Mouse (Mus musculus) kidney, postnatal 0 days (tissue): ENCODE data around the gene Rasd1. TPM values are rescaled to one million over a fixed set of nuclear protein-coding genes. Genes with fewer than 3 reads are reported as not detected.

Experiments
- ATAC-seq: fragments of 200-750 bp; cut with Nextera tagmentation; replicated peaks from 2 replicates; pipeline ENCODE4 v1.8.0; 2017; ENCODE audit warnings: low read depth, moderate number of reproducible peaks, moderate TSS enrichment, moderate library complexity; ENCODE audit not compliant: low FRiP score
- DNase-seq: peaks from one replicate; pipeline ENCODE4 v3.0.0-alpha.2; 2016; ENCODE audit warnings: low spot score
- H3K27ac ChIP-seq: fragments of 300-500 bp; sonication (generic); 2 replicates; pipeline ENCODE4 v1.5.1; 2014; ENCODE audit warnings: mild to moderate bottlenecking
- H3K27me3 ChIP-seq: fragments of 300-500 bp; sonication (generic); 2 replicates; pipeline ENCODE4 v1.6.1; 2014; ENCODE audit warnings: low read length, mixed read lengths; ENCODE audit not compliant: insufficient read depth
- H3K36me3 ChIP-seq: fragments of 300-500 bp; sonication (generic); 2 replicates; pipeline ENCODE4 v1.6.1; 2014; ENCODE audit warnings: low read length, mixed read lengths; ENCODE audit not compliant: insufficient read depth
- H3K4me1 ChIP-seq: fragments of 300-500 bp; sonication (generic); replicated peaks from 2 replicates; pipeline ENCODE4 v1.6.1; 2014; ENCODE audit warnings: antibody characterized with exemption, low read length, mixed read lengths; ENCODE audit not compliant: insufficient read depth
- H3K4me2 ChIP-seq: fragments of 300-500 bp; sonication (generic); 2 replicates; pipeline ENCODE4 v1.6.1; 2014; ENCODE audit warnings: mild to moderate bottlenecking, low read length, moderate library complexity, mixed read lengths
- H3K4me3 ChIP-seq: fragments of 300-500 bp; sonication (generic); replicated peaks from 2 replicates; pipeline ENCODE4 v1.5.1; 2014; ENCODE audit warnings: low read depth, low read length
- H3K9ac ChIP-seq: fragments of 300-500 bp; sonication (generic); 2 replicates; pipeline ENCODE4 v1.6.1; 2014; ENCODE audit warnings: low read depth, low read length
- H3K9me3 ChIP-seq: fragments of 300-500 bp; sonication (generic); replicated peaks from 2 replicates; pipeline ENCODE4 v1.6.1; 2016; ENCODE audit warnings: low read length, inconsistent platforms, mixed read lengths
- CTCF ChIP-seq: IDR thresholded peaks from 2 replicates; pipeline ENCODE4 v1.5.1; 2016; ENCODE audit warnings: antibody characterized with exemption, low read depth, mild to moderate bottlenecking, moderate library complexity
- WGBS: fragments of 180-500 bp; shearing (Covaris S2); extraction: QIAGEN DNeasy Blood & Tissue Kit; methylation state at CpG from one replicate; pipeline ENCODE4 v1.1.7; 2014; 5-methylcytosine and 5-hydroxymethylcytosine counted together
- polyA plus RNA-seq: library from polyadenylated mRNA; unstranded; fragments of >200 nt; fragmentation: Nextera tagmentation; extraction: Ambion mirVana; gene quantifications from 2 replicates; pipeline ENCODE4 v1.2.1, GENCODE M21; 2015

Gene Rasd1
- polyA plus RNA-seq, 1 experiment from 2014 or later, result 7.9 TPM

DNA sequence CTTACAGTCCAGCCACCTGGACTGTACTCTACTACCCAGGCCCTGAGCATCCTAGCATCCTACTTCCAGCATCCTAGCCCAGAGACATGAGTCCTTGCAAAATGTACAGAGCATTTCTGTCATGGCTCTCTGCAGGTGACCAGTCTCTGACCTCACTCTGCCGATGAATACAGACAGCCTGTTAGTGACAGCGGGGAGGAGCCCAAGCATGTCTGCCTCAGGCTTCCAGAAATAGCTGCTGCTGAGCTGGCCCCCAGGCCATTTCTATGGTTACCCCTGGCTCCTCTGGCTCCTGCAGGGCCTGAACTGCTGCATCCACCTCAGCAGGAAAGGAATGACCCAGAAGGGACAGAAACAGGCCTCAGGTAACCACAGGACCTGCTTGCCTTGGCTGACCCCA is 6.9 kb upstream of the Rasd1 start:
- 25% methylated on average over 2 of the region's 2 CpGs for WGBS
- Histone ChIP-seq H3K4me2 (no peak overlapping the region), H3K27me3 (no peaks in the 10 kb centered on the region), H3K27ac (no peak overlapping the region), H3K9me3 (no peaks in the 10 kb centered on the region), H3K9ac (no peak overlapping the region), H3K4me1 (peaks cover 16% of the 10 kb centered on the region; the same call in 1 of the 2 replicates), H3K4me3 (no peak overlapping the region), H3K36me3 (no peaks in the 10 kb centered on the region)
- ATAC-seq, result no peak
- no peak for TF ChIP-seq CTCF
- no peak for DNase-seq

- no peak overlapping the region for H3K9ac ChIP-seq
- no peak overlapping the region for H3K27ac ChIP-seq
- H3K4me1 ChIP-seq, result peaks cover 22% of the 10 kb centered on the region
- no peaks in the 10 kb centered on the region for H3K9me3 ChIP-seq
- H3K4me3 ChIP-seq, result no peak overlapping the region
- H3K27me3 ChIP-seq, result no peaks in the 10 kb centered on the region
- TF ChIP-seq CTCF, result no peak
- DNase-seq (no peak), ATAC-seq (no peak)
- H3K4me2 ChIP-seq, result no peak overlapping the region
- 70% methylated on average over 5 of the region's 5 CpGs for WGBS
- no peaks in the 10 kb centered on the region for H3K36me3 ChIP-seq
Measured at GRCm38 (mm10) chr11:59970780-59971179, 6.0 kb upstream of the Rasd1 start.

GRCm38 (mm10) chr11:59967765-59968164 is 3.0 kb upstream of the Rasd1 start:
- Histone ChIP-seq H3K36me3 (no peaks in the 10 kb centered on the region), H3K9ac (no peak overlapping the region), H3K4me2 (no peak overlapping the region), H3K4me1 (peaks cover 20% of the 10 kb centered on the region), H3K4me3 (no peak overlapping the region), H3K9me3 (no peaks in the 10 kb centered on the region), H3K27ac (no peak overlapping the region), H3K27me3 (no peaks in the 10 kb centered on the region)
- no peak for ATAC-seq
- TF ChIP-seq CTCF, result no peak
- no peak for DNase-seq
- WGBS, result 89% methylated on average over 1 of the region's 1 CpGs

- peaks cover 20% of the 10 kb centered on the region for H3K4me1 ChIP-seq
- H3K4me3 ChIP-seq, result no peak overlapping the region
- no peak overlapping the region for H3K9ac ChIP-seq
- WGBS, result 66% methylated on average over 4 of the region's 4 CpGs
- no peak overlapping the region for H3K27ac ChIP-seq
- H3K36me3 ChIP-seq, result peaks cover 9% of the 10 kb centered on the region; the same call in 1 of the 2 replicates
- DNase-seq (no peak), ATAC-seq (no peak)
- H3K27me3 ChIP-seq, result no peaks in the 10 kb centered on the region
- no peaks in the 10 kb centered on the region for H3K9me3 ChIP-seq
- TF ChIP-seq CTCF, result no peak
- H3K4me2 ChIP-seq, result no peak overlapping the region
Measured at GRCm38 (mm10) chr11:59966102-59966483, 1.3 kb upstream of the Rasd1 start.

DNA sequence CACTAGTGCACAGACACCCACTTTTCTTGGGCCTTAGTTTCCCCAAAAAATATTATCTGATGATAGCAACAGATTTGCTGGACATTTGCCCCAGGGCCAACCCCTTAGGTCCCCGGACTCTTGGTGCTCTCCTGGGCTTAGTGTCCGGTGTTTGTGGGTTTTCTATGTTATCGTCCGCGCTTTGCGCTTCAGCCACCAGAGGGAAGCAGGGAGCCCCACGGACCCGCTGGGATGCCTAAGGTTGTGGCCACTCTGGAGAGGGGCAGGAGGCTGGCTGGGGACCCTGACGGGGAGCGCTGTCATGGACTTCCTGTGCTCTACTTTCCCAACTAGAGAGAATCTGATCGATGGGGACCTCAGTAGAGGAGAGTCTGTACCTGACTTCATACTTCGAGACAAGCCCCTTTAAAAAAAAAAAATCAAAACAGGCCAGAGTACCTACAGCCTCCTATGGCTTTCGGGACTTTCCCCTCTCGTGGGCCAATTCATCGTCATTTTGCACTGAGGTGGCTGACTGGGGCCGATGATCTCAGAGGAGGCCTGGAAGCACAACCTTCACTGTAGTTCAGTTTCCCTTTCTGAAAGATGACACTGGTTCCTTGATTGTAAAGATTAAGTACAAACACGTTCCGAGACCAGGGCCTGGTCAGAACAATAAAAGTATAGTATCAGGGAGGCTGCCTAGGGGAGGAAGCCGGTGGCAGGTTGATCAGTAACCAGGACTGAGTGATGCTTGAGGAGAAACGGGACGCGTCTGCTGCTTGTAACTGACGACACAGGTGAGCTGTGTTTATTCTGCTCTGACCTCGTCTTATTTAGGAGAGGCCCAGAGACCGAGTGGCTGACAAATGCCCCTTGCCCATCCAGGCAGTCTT is 720 bp upstream of the Rasd1 start:
- Histone ChIP-seq H3K4me1 (peaks cover 20% of the 10 kb centered on the region), H3K27me3 (no peaks in the 10 kb centered on the region), H3K9me3 (no peaks in the 10 kb centered on the region), H3K4me2 (peak overlapping the region; percentile 92), H3K27ac (peak overlapping the region; percentile 74), H3K36me3 (peaks cover 15% of the 10 kb centered on the region), H3K4me3 (peak overlapping the region; percentile 48), H3K9ac (peak overlapping the region; percentile 57; the same call in 1 of the 2 replicates)
- DNase-seq (peak; percentile 86), ATAC-seq (peak; percentile 66)
- peak; percentile 95 for TF ChIP-seq CTCF
- WGBS, result 20% methylated on average over 25 of the region's 25 CpGs

- Histone ChIP-seq H3K27ac (peak overlapping the region; percentile 74; the same call in 1 of the 2 replicates), H3K9ac (peak overlapping the region; percentile 57), H3K9me3 (no peaks in the 10 kb centered on the region), H3K27me3 (no peaks in the 10 kb centered on the region), H3K36me3 (peaks cover 17% of the 10 kb centered on the region), H3K4me1 (peaks cover 20% of the 10 kb centered on the region), H3K4me2 (peak overlapping the region; percentile 92), H3K4me3 (peak overlapping the region; percentile 48)
- peak; percentile 25 for DNase-seq
- no peak for ATAC-seq
- 2% methylated on average over 33 of the region's 33 CpGs for WGBS
- no peak for TF ChIP-seq CTCF
Measured at GRCm38 (mm10) chr11:59964163-59964758, 483 bp downstream of the Rasd1 start.
